Mouse (Mus musculus): ENCODE data around the gene Slco6c1. TPM values are rescaled to one million over a fixed set of nuclear protein-coding genes. Genes with fewer than 3 reads are reported as not detected.

The Slco6c1 gene
- not detected in 2 replicates for polyA plus RNA-seq (2012; ENCODE audit: low replicate concordance)

DNA sequence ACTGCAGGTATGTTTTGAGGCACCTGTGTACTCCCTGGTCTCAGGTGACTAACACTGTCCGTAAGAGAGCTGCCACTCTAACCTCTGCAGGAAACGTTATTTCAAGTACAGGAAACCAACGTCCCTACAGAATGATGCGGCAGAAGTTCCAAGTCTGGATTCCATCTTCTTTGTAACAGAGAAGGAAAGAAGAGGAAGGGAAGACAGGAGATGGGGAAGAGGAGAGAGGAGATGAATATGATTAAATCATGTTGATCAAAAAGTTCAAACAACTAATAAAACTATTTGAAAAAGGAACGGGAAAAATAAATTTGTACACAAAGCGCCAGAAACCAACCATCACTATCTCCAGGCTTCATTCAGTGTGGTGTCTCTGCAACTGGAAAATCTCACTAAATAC lies at the start of gene Slco6c1:
Gene Slco6c1, minus strand, starts transcription at position 101 of the 400 bp plus-strand sequence.

Data from hematopoietic multipotent progenitor cell, adult 10-12 weeks (in vitro differentiated cells).